Mouse (Mus musculus) embryonic fibroblast, embryonic 13.5 days (primary cell): ENCODE data around the gene Adamts10.

Source experiments
- CTCF ChIP-seq: IDR thresholded peaks from 2 replicates; pipeline ENCODE4 v1.5.1; 2011; ENCODE audit warnings: mild to moderate bottlenecking, control low read depth, low read length, moderate library complexity, borderline replicate concordance; ENCODE audit not compliant: insufficient read depth
- POLR2A ChIP-seq: IDR thresholded peaks from 2 replicates; pipeline ENCODE4 v1.6.1; 2011; ENCODE audit warnings: low read depth, mild to moderate bottlenecking, control low read depth, low read length, moderate library complexity

- TF ChIP-seq CTCF (no peak), POLR2A (no peak)
Measured at GRCm38 (mm10) chr17:33510172-33510571, 13.8 kb upstream of the Adamts10 start.
